Mouse (Mus musculus) heart, embryonic 15.5 days (tissue): Measurements from ENCODE around the gene Tmem243. TPM values are rescaled to one million over a fixed set of nuclear protein-coding genes. Genes with fewer than 3 reads are reported as not detected.

Experiments used
- ATAC-seq: fragments of 200-750 bp; cut with Nextera tagmentation; replicated peaks from 2 replicates; pipeline ENCODE4 v1.8.0; 2017; ENCODE audit warnings: low read depth, moderate TSS enrichment; ENCODE audit not compliant: insufficient number of reproducible peaks, insufficient read depth, low FRiP score
- H3K27ac ChIP-seq: fragments of 300-500 bp; sonication (generic); 2 replicates; pipeline ENCODE4 v1.5.1; 2015; ENCODE audit warnings: mild to moderate bottlenecking, inconsistent platforms
- H3K27me3 ChIP-seq: fragments of 300-500 bp; sonication (generic); 2 replicates; pipeline ENCODE4 v1.6.1; 2015; ENCODE audit warnings: inconsistent platforms
- H3K36me3 ChIP-seq: fragments of 300-500 bp; sonication (generic); 2 replicates; pipeline ENCODE4 v1.6.1; 2015; ENCODE audit warnings: mild to moderate bottlenecking, inconsistent platforms
- H3K4me1 ChIP-seq: fragments of 300-500 bp; sonication (generic); replicated peaks from 2 replicates; pipeline ENCODE4 v1.6.1; 2015; ENCODE audit warnings: inconsistent platforms
- H3K4me2 ChIP-seq: fragments of 300-500 bp; sonication (generic); 2 replicates; pipeline ENCODE4 v1.6.1; 2015; ENCODE audit warnings: inconsistent platforms, mild to moderate bottlenecking, moderate library complexity
- H3K4me3 ChIP-seq: fragments of 300-500 bp; sonication (generic); 2 replicates; pipeline ENCODE4 v1.5.1; 2015; ENCODE audit warnings: mild to moderate bottlenecking, inconsistent platforms
- H3K9ac ChIP-seq: fragments of 300-500 bp; sonication (generic); 2 replicates; pipeline ENCODE4 v1.6.1; 2015; ENCODE audit warnings: mild to moderate bottlenecking, inconsistent platforms
- H3K9me3 ChIP-seq: fragments of 300-500 bp; sonication (generic); replicated peaks from 2 replicates; pipeline ENCODE4 v1.6.1; 2016; ENCODE audit warnings: inconsistent platforms
- WGBS: fragments of 180-500 bp; shearing (Covaris S2); methylation state at CpG from one replicate; pipeline ENCODE4 v1.1.7; 2015; ENCODE audit warnings: mixed read lengths; 5-methylcytosine and 5-hydroxymethylcytosine counted together
- polyA plus RNA-seq: library from polyadenylated mRNA; unstranded; fragments of >200 nt; fragmentation: Nextera tagmentation; extraction: Ambion mirVana; gene quantifications from 2 replicates; pipeline ENCODE4 v1.2.1, GENCODE M21; 2015

Tmem243 gene
- polyA plus RNA-seq, 1 experiment from 2014 or later = 10.3 TPM

GRCm38 (mm10) chr5:9108490-9108889 is 8.0 kb downstream of the Tmem243 start:
- no peak for ATAC-seq
- H3K27ac ChIP-seq = no peak overlapping the region
- H3K4me3 ChIP-seq = no peak overlapping the region
- H3K9ac ChIP-seq = no peak overlapping the region
- WGBS = 78% methylated on average over 5 of the region's 5 CpGs
- H3K9me3 ChIP-seq = no peaks in the 10 kb centered on the region
- no peak overlapping the region for H3K4me2 ChIP-seq
- no peaks in the 10 kb centered on the region for H3K4me1 ChIP-seq
- H3K36me3 ChIP-seq = no peaks in the 10 kb centered on the region
- 0 out of 2 replicates have a peak, but pooled peaks cover 3% of the 10 kb centered on the region for H3K27me3 ChIP-seq

DNA sequence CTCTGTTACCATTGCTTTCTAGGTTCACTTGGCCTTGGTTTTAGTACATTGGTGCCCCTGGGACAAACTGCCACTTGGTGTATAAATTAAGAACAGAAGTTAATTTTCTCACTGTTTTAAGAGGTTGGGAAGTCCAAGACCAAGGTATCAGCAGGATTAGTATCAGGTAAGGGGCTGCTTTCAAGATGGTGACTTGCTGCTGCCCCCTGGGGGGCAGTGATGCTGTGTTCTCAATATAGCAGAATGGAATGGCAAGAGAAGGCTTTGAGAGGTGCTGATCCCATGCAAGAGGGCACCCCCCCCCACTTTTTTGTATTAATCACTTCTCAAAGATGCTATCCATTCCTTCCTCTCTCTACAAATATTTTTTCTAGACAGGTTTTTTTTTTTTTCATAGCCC is 9.1 kb downstream of the Tmem243 start:
- no peak for ATAC-seq
- Histone ChIP-seq H3K4me3 (no peak overlapping the region), H3K4me1 (no peaks in the 10 kb centered on the region), H3K9ac (no peak overlapping the region), H3K4me2 (no peak overlapping the region), H3K27ac (no peak overlapping the region), H3K36me3 (no peaks in the 10 kb centered on the region), H3K9me3 (no peaks in the 10 kb centered on the region), H3K27me3 (0 out of 2 replicates have a peak, but pooled peaks cover 2% of the 10 kb centered on the region)

- Histone ChIP-seq H3K9ac (no peak overlapping the region), H3K4me2 (no peak overlapping the region), H3K27ac (no peak overlapping the region), H3K9me3 (no peaks in the 10 kb centered on the region), H3K27me3 (no peaks in the 10 kb centered on the region), H3K36me3 (no peaks in the 10 kb centered on the region), H3K4me1 (no peaks in the 10 kb centered on the region), H3K4me3 (no peak overlapping the region)
- WGBS = 69% methylated on average over 2 of the region's 2 CpGs
- no peak for ATAC-seq
Observed at GRCm38 (mm10) chr5:9111285-9111684, 10.8 kb downstream of the Tmem243 start.

- no peak overlapping the region for H3K4me3 ChIP-seq
- H3K4me2 ChIP-seq = no peak overlapping the region
- no peaks in the 10 kb centered on the region for H3K36me3 ChIP-seq
- no peak overlapping the region for H3K27ac ChIP-seq
- 12% methylated on average over 5 of the region's 5 CpGs for WGBS
- ATAC-seq = no peak
- H3K9me3 ChIP-seq = no peaks in the 10 kb centered on the region
- no peaks in the 10 kb centered on the region for H3K4me1 ChIP-seq
- H3K27me3 ChIP-seq = no peaks in the 10 kb centered on the region
- H3K9ac ChIP-seq = no peak overlapping the region
Observed at GRCm38 (mm10) chr5:9111759-9112158, 11.3 kb downstream of the Tmem243 start.

GRCm38 (mm10) chr5:9114162-9114561 is 13.7 kb downstream of the Tmem243 start:
- no peak overlapping the region for H3K4me2 ChIP-seq
- no peak overlapping the region for H3K4me3 ChIP-seq
- no peaks in the 10 kb centered on the region for H3K4me1 ChIP-seq
- H3K27ac ChIP-seq = no peak overlapping the region
- no peak for ATAC-seq
- H3K9me3 ChIP-seq = no peaks in the 10 kb centered on the region
- peaks cover 17% of the 10 kb centered on the region for H3K36me3 ChIP-seq
- no peaks in the 10 kb centered on the region for H3K27me3 ChIP-seq
- H3K9ac ChIP-seq = no peak overlapping the region
- 28% methylated on average over 6 of the region's 6 CpGs for WGBS

GRCm38 (mm10) chr5:9124134-9124533 is 23.7 kb downstream of the Tmem243 start:
- Histone ChIP-seq H3K4me2 (no peak overlapping the region), H3K4me1 (no peaks in the 10 kb centered on the region), H3K4me3 (no peak overlapping the region), H3K9me3 (no peaks in the 10 kb centered on the region), H3K27me3 (no peaks in the 10 kb centered on the region), H3K36me3 (peaks cover 82% of the 10 kb centered on the region), H3K27ac (no peak overlapping the region), H3K9ac (no peak overlapping the region)
- 86% methylated on average over 2 of the region's 2 CpGs for WGBS
- ATAC-seq = no peak

DNA sequence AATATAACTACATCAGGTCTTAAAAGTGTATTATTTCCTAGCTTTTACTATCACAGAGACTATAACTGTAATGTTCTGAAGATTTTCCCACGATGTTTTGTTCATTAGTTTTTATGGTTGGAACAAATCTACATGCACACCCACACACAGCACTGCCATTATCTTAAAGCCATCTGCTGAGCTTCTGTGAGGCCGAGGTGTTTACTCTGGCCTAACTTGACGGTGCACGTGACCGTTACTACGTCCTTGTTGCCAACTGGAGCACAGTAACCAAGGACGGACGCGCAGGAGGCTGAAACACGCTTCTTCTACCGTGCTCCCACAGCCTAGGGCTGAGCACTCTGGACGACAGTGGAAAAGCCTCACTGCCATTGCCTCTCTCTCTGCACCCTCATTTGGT is 28.1 kb downstream of the Tmem243 start:
- H3K9me3 ChIP-seq = no peaks in the 10 kb centered on the region
- 89% methylated on average over 12 of the region's 12 CpGs for WGBS

DNA sequence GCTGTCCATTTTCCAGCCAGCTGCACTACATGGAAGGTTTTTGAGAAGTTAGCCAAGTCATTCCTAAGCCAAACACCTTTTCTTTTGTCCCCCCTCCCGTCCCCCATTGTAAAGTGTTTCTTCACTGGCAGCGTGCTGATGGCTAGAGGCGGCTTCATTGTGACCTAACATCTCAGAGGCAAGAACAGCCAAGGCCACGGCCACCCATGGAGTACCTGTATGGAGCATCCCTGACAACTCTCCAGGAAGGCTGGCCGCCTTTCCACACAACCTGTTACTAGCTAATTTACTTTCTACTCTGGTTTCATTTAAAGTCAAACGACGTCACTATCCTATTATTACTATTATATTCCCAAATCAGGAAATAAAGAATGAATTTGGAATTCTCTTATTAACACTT is 31.3 kb downstream of the Tmem243 start:
- Histone ChIP-seq H3K36me3 (peaks cover 53% of the 10 kb centered on the region), H3K4me1 (no peaks in the 10 kb centered on the region)
- no peak for ATAC-seq

More for the DNA sequence above, 28.1 kb downstream of the Tmem243 start:
- H3K4me3 ChIP-seq = no peak overlapping the region
- H3K4me1 ChIP-seq = no peaks in the 10 kb centered on the region
- H3K9ac ChIP-seq = no peak overlapping the region
- H3K27ac ChIP-seq = no peak overlapping the region
- H3K36me3 ChIP-seq = peaks cover 62% of the 10 kb centered on the region
- no peaks in the 10 kb centered on the region for H3K27me3 ChIP-seq
- no peak for ATAC-seq
- H3K4me2 ChIP-seq = no peak overlapping the region

GRCm38 (mm10) chr5:9135588-9135987 is 35.1 kb downstream of the Tmem243 start:
- Histone ChIP-seq H3K4me1 (no peaks in the 10 kb centered on the region), H3K9me3 (no peaks in the 10 kb centered on the region), H3K4me2 (no peak overlapping the region), H3K9ac (no peak overlapping the region), H3K27ac (no peak overlapping the region), H3K4me3 (no peak overlapping the region), H3K36me3 (peaks cover 38% of the 10 kb centered on the region), H3K27me3 (no peaks in the 10 kb centered on the region)
- 87% methylated on average over 3 of the region's 3 CpGs for WGBS
- ATAC-seq = no peak

More for the DNA sequence above, 31.3 kb downstream of the Tmem243 start:
- WGBS = 87% methylated on average over 7 of the region's 7 CpGs
- Histone ChIP-seq H3K27me3 (no peaks in the 10 kb centered on the region), H3K9ac (no peak overlapping the region), H3K4me3 (no peak overlapping the region), H3K4me2 (no peak overlapping the region), H3K9me3 (no peaks in the 10 kb centered on the region), H3K27ac (no peak overlapping the region)

- Histone ChIP-seq H3K4me2 (no peak overlapping the region), H3K9ac (no peak overlapping the region), H3K4me1 (no peaks in the 10 kb centered on the region), H3K9me3 (no peaks in the 10 kb centered on the region), H3K36me3 (peaks cover 26% of the 10 kb centered on the region), H3K27ac (no peak overlapping the region), H3K4me3 (no peak overlapping the region), H3K27me3 (no peaks in the 10 kb centered on the region)
- WGBS = 82% methylated on average over 8 of the region's 8 CpGs
- no peak for ATAC-seq
Observed at GRCm38 (mm10) chr5:9140724-9141123, 40.3 kb downstream of the Tmem243 start.

- Histone ChIP-seq H3K36me3 (peaks cover 15% of the 10 kb centered on the region), H3K4me1 (no peaks in the 10 kb centered on the region), H3K9me3 (no peaks in the 10 kb centered on the region), H3K9ac (no peak overlapping the region), H3K4me3 (no peak overlapping the region), H3K27ac (no peak overlapping the region), H3K27me3 (no peaks in the 10 kb centered on the region), H3K4me2 (no peak overlapping the region)
- 85% methylated on average over 6 of the region's 6 CpGs for WGBS
- no peak for ATAC-seq
Observed at GRCm38 (mm10) chr5:9142376-9142775, 41.9 kb downstream of the Tmem243 start.

DNA sequence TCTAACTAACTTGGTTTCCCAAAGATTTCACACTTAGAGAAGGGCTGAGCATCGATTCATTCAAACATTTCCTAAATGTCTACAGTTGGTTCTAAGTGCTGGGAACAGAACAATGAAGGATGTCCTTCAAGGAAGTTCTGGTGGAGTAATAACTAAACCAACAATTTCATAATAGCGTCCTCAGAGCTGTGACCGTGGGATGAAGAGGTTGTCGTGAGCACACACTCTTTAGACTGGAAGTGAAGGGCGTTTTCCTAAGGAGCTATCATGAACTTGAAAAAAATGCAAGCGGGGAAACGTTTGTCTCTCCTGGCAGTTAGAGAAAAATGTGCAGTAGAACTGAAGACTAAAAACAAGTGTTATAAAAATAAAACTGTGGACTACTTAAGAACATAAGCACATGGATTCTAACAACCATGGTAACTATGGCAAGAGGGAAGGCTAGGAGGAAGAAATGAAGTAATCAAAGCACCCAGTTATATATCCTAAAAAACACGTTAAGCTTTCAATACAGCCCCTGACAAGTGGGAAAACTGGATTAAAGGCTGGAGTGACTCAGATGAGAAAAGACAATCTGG is 48.9 kb downstream of the Tmem243 start:
- ATAC-seq = no peak
- 81% methylated on average over 8 of the region's 8 CpGs for WGBS
- Histone ChIP-seq H3K36me3 (peaks cover 13% of the 10 kb centered on the region; the same call in 1 of the 2 replicates), H3K9me3 (no peaks in the 10 kb centered on the region), H3K27me3 (no peaks in the 10 kb centered on the region), H3K4me2 (no peak overlapping the region), H3K9ac (no peak overlapping the region), H3K4me1 (no peaks in the 10 kb centered on the region), H3K27ac (no peak overlapping the region), H3K4me3 (no peak overlapping the region)
